Mouse (Mus musculus) lung, embryonic 16.5 days (tissue): ENCODE results near the gene March4. TPM values are rescaled to one million over a fixed set of nuclear protein-coding genes. Genes with fewer than 3 reads are reported as not detected.
A peak's percentile ranks its signal among the peaks of the same experiment; 100 is the strongest.

Experiments
- ATAC-seq: fragments of 200-750 bp; cut with Nextera tagmentation; 2 replicates; pipeline ENCODE4 v1.8.0; 2017; ENCODE audit warnings: low read depth, mild to moderate bottlenecking, moderate library complexity
- H3K27ac ChIP-seq: fragments of 300-500 bp; sonication (generic); 2 replicates; pipeline ENCODE4 v1.5.1; 2014; ENCODE audit warnings: mild to moderate bottlenecking, control low read depth, low read length
- H3K27me3 ChIP-seq: fragments of 300-500 bp; sonication (generic); 2 replicates; pipeline ENCODE4 v1.6.1; 2014; ENCODE audit warnings: low read depth, low read length, mixed read lengths; ENCODE audit not compliant: control insufficient read depth, insufficient read depth
- H3K36me3 ChIP-seq: fragments of 300-500 bp; sonication (generic); 2 replicates; pipeline ENCODE4 v1.6.1; 2014; ENCODE audit warnings: low read length; ENCODE audit not compliant: control insufficient read depth, insufficient read depth
- H3K4me1 ChIP-seq: fragments of 300-500 bp; sonication (generic); replicated peaks from 2 replicates; pipeline ENCODE4 v1.6.1; 2014; ENCODE audit warnings: low read length, mixed read lengths; ENCODE audit not compliant: control insufficient read depth, insufficient read depth
- H3K4me2 ChIP-seq: fragments of 300-500 bp; sonication (generic); 2 replicates; pipeline ENCODE4 v1.6.1; 2014; ENCODE audit warnings: low read depth, low read length, control low read depth
- H3K4me3 ChIP-seq: fragments of 300-500 bp; sonication (generic); 2 replicates; pipeline ENCODE4 v1.5.1; 2014; ENCODE audit warnings: mild to moderate bottlenecking, low read length, control low read depth
- H3K9ac ChIP-seq: fragments of 300-500 bp; sonication (generic); 2 replicates; pipeline ENCODE4 v1.6.1; 2014; ENCODE audit warnings: low read length, control low read depth
- H3K9me3 ChIP-seq: fragments of 300-500 bp; sonication (generic); 2 replicates; pipeline ENCODE4 v1.6.1; 2016; ENCODE audit warnings: low read length; ENCODE audit not compliant: control insufficient read depth
- WGBS: fragments of 180-500 bp; shearing (Covaris S2); extraction: QIAGEN DNeasy Blood & Tissue Kit; methylation state at CpG from one replicate; pipeline ENCODE4 v1.1.7; 2014; 5-methylcytosine and 5-hydroxymethylcytosine counted together
- polyA plus RNA-seq: library from polyadenylated mRNA; unstranded; fragments of >200 nt; fragmentation: Nextera tagmentation; extraction: Ambion mirVana; gene quantifications from 2 replicates; pipeline ENCODE4 v1.2.1, GENCODE M21; 2015

March4 gene
- polyA plus RNA-seq, 1 experiment from 2014 or later = 0.03 TPM

DNA sequence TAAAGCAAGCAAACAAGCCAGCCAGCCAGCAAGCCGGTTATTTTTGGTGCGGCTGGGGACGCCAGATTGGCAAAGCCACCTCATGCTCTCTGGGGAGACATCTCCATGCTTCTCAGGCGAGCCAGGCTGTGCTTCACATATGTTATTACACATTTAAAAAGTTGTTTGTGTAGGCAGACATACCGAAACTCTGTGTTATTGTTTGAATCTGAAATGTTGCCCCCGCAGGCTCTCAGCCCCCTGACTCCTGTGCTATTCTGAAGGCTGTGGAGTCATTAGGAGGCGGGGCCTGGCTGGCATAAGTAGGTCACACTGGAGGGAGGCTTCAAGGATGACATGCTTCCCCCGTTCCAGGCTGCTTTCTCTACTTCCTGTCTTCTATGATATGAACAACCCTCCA is 97.6 kb downstream of the March4 start:
- no peak overlapping the region for H3K4me3 ChIP-seq
- whole genome bisulfite sequencing = 66% methylated on average over 8 of the region's 8 CpGs
- no peak overlapping the region for H3K27ac ChIP-seq
- H3K9me3 ChIP-seq = no peaks in the 10 kb centered on the region
- no peaks in the 10 kb centered on the region for H3K36me3 ChIP-seq
- no peaks in the 10 kb centered on the region for H3K4me1 ChIP-seq
- no peak for ATAC-seq
- no peaks in the 10 kb centered on the region for H3K27me3 ChIP-seq
- no peak overlapping the region for H3K9ac ChIP-seq
- no peak overlapping the region for H3K4me2 ChIP-seq

DNA sequence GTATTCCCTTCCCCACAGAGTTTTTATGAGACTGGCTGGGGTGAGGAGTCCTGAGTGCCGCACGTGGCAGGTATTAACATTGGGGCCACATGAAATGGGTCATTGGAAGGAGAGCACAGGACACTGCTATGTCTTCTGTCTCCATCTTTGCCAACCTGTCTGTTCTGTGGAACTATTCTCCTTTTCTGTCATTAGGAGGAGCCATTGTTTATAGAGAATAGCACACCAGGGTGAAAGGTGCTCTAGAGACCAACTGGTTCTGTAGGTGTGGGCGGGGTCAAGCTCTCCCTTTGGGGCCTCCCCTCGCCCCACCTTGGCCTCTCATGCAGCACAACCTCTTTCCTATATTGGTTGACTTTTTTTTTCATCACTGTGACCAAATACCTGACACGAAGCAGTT is 99.8 kb downstream of the March4 start:
- no peak overlapping the region for H3K4me2 ChIP-seq
- H3K4me1 ChIP-seq = no peaks in the 10 kb centered on the region
- H3K4me3 ChIP-seq = no peak overlapping the region
- no peaks in the 10 kb centered on the region for H3K27me3 ChIP-seq
- no peaks in the 10 kb centered on the region for H3K9me3 ChIP-seq
- 74% methylated on average over 5 of the region's 5 CpGs for WGBS
- no peaks in the 10 kb centered on the region for H3K36me3 ChIP-seq
- H3K27ac ChIP-seq = no peak overlapping the region
- H3K9ac ChIP-seq = no peak overlapping the region
- no peak for ATAC-seq

GRCm38 (mm10) chr1:72434510-72434909 is 102.2 kb downstream of the March4 start:
- H3K27ac ChIP-seq = no peak overlapping the region
- WGBS = 53% methylated on average over 3 of the region's 3 CpGs
- no peak overlapping the region for H3K4me3 ChIP-seq
- no peaks in the 10 kb centered on the region for H3K27me3 ChIP-seq
- no peaks in the 10 kb centered on the region for H3K9me3 ChIP-seq
- H3K9ac ChIP-seq = no peak overlapping the region
- H3K4me2 ChIP-seq = no peak overlapping the region
- no peak for ATAC-seq
- no peaks in the 10 kb centered on the region for H3K4me1 ChIP-seq
- H3K36me3 ChIP-seq = no peaks in the 10 kb centered on the region

- Histone ChIP-seq H3K27me3 (no peaks in the 10 kb centered on the region), H3K4me3 (no peak overlapping the region), H3K27ac (no peak overlapping the region), H3K9ac (no peak overlapping the region), H3K9me3 (no peaks in the 10 kb centered on the region), H3K4me2 (no peak overlapping the region), H3K4me1 (no peaks in the 10 kb centered on the region), H3K36me3 (no peaks in the 10 kb centered on the region)
- WGBS = 76% methylated on average over 1 of the region's 1 CpGs
- no peak for ATAC-seq
Measured at GRCm38 (mm10) chr1:72432579-72432978, 104.2 kb downstream of the March4 start.

DNA sequence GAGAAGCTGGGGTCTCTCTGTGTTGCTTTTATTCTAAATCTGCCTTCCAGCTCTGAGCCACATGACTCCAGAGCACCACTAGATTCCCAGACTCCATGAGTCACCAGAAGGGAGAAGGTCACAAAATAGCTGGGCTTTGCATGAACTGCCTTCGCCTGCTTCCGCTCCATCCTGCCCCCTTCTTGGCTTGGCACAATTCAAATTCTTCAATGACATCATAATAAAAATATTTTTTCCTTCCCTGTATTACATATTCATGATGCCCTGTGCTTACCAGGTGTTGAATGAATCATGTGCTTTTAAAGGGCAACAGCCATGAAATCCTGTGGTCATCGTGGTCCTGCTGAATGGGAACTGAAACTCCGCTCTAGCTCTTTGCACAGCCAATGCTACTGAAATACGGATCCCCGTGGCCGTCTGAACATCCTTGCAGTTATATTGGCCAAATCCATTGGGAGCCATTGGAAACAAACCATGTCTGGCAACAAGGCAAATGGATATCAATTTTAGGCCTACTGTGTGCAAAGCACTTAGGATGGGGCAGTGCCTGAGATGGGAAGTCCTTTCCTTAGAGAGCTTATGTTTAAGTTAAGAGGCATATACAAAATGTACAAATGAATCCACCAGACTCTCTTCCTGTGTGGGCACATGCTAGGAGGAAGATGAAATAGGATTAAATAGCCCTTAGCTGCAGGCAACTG is 107.5 kb downstream of the March4 start:
- no peak overlapping the region for H3K4me2 ChIP-seq
- no peak overlapping the region for H3K4me3 ChIP-seq
- ATAC-seq = no peak

DNA sequence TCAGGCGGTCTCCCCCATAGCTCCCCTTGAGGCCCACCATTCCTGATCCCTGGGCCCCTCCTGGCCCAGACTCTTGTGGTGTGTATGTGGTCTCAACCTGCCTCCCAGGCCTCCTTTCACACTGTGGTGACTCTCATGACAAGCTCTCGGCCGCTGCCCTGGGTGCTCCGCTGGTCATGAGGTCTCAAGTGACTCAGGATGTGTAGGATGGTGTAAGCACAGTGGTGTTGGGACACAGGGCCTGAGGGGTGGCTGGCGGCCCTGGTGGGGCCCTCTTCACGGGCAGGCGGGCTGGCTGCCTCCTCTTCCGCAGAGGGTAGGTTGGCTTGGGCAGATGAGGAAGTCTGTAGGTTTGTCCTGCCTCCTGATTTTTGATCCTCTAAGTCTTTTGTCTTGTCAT is 108.2 kb downstream of the March4 start:
- Histone ChIP-seq H3K27me3 (no peaks in the 10 kb centered on the region), H3K4me1 (no peaks in the 10 kb centered on the region), H3K27ac (no peak overlapping the region), H3K9ac (no peak overlapping the region), H3K4me2 (no peak overlapping the region), H3K4me3 (no peak overlapping the region), H3K36me3 (no peaks in the 10 kb centered on the region), H3K9me3 (no peaks in the 10 kb centered on the region)
- 80% methylated on average over 8 of the region's 8 CpGs for WGBS
- peak; percentile 23; the same call in 1 of the 2 replicates for ATAC-seq

More for the DNA sequence above, 107.5 kb downstream of the March4 start:
- Histone ChIP-seq H3K9ac (no peak overlapping the region), H3K27me3 (no peaks in the 10 kb centered on the region), H3K9me3 (no peaks in the 10 kb centered on the region), H3K4me1 (no peaks in the 10 kb centered on the region), H3K36me3 (no peaks in the 10 kb centered on the region), H3K27ac (no peak overlapping the region)
- 87% methylated on average over 7 of the region's 7 CpGs for WGBS

DNA sequence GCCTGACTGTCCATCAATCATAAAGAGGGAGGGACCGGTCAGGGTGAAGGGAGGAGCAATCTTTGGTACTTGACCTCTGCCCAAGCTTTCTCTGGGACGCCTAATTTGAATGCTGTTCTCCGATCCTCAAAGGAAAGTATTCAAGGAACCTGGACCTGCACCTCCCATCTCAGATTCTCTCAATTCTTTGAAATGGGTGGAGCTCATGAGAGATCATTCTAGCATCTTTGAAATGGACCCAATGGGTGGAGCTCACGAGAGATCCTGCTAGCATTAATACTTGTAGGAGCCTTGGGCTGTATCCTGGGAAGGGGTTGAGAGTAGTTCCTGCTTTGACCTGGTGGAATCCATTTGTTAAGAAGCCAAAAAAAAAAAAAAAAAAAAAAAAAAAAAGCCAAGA is 110.3 kb downstream of the March4 start:
- whole genome bisulfite sequencing = 77% methylated on average over 4 of the region's 4 CpGs
- no peak for ATAC-seq
- Histone ChIP-seq H3K27me3 (no peaks in the 10 kb centered on the region), H3K9me3 (no peaks in the 10 kb centered on the region), H3K4me3 (no peak overlapping the region), H3K4me2 (no peak overlapping the region), H3K27ac (no peak overlapping the region), H3K36me3 (no peaks in the 10 kb centered on the region), H3K4me1 (no peaks in the 10 kb centered on the region), H3K9ac (no peak overlapping the region)

- no peaks in the 10 kb centered on the region for H3K4me1 ChIP-seq
- ATAC-seq = no peak
- no peak overlapping the region for H3K4me2 ChIP-seq
- H3K4me3 ChIP-seq = no peak overlapping the region
- H3K27me3 ChIP-seq = no peaks in the 10 kb centered on the region
- no peak overlapping the region for H3K9ac ChIP-seq
- H3K36me3 ChIP-seq = no peaks in the 10 kb centered on the region
- no peak overlapping the region for H3K27ac ChIP-seq
- H3K9me3 ChIP-seq = no peaks in the 10 kb centered on the region
- WGBS = 84% methylated on average over 4 of the region's 4 CpGs
Measured at GRCm38 (mm10) chr1:72422121-72422520, 114.6 kb downstream of the March4 start.

GRCm38 (mm10) chr1:72420220-72420619 is 116.5 kb downstream of the March4 start:
- no peaks in the 10 kb centered on the region for H3K36me3 ChIP-seq

More at GRCm38 (mm10) chr1:72420220-72420619, 116.5 kb downstream of the March4 start:
- no peak overlapping the region for H3K27ac ChIP-seq
- no peaks in the 10 kb centered on the region for H3K4me1 ChIP-seq
- no peak overlapping the region for H3K4me2 ChIP-seq
- no peak overlapping the region for H3K9ac ChIP-seq
- H3K27me3 ChIP-seq = no peaks in the 10 kb centered on the region
- WGBS = 55% methylated on average over 2 of the region's 2 CpGs
- H3K9me3 ChIP-seq = no peaks in the 10 kb centered on the region
- no peak for ATAC-seq
- no peak overlapping the region for H3K4me3 ChIP-seq
